ENCODE assay signal across 18 mouse cellular contexts in the genomic region with DNA sequence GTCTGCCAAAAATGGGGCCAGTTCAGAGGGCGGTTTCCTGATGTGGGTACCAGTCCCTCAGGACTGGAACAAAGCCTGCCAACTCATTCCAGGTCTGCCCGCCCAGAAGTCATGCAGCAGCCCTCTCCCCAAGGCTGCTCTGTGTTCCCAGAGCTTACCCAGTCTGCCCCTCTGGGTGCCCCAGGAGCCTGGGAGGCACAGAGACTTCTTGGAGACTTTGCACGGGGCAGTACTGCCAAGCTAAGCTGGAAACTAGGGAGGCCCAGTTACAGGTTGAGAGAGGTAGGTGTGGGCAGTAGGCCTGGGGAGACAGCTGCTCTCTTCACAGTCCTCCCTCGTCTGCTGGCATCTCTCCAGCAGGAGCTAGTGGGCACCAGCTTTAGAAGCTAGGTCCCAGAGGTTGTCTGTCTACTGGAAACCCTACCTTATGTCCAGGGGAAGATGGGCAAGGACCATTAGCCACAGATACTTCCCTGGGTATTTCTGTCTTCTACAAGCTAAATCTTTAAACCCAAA.
DNase-seq lines count a peak whose midpoint lies in the region; ATAC-seq and TF ChIP-seq lines count a peak whose summit lies in the region.
"Had no signal": no experiment of that assay in that cellular context is flagged by ENCODE, and none has a peak within 500 bp of the region (broad histone marks: within the 10 kb centered on the region; RNA-seq: fewer than 3 reads in every experiment).

No protein-coding gene starts in this region.

- no peaks in the 10 kb centered on the region for H3K4me1 ChIP-seq in limb, embryonic 15.5 days
- no peaks in the 10 kb centered on the region; the same call in 1 of the 2 replicates for H3K4me1 ChIP-seq in limb, embryonic 10.5 days
- H3K4me1 ChIP-seq: embryonic facial prominence, embryonic 12.5 days; forebrain, embryonic 15.5 days; heart, embryonic 10.5 days; hindbrain, embryonic 10.5 days had no signal

- no peaks in the 10 kb centered on the region for H3K36me3 ChIP-seq in limb, embryonic 15.5 days
- no peaks in the 10 kb centered on the region for H3K36me3 ChIP-seq in limb, embryonic 10.5 days
- H3K36me3 ChIP-seq: embryonic facial prominence, embryonic 12.5 days; forebrain, embryonic 15.5 days; heart, embryonic 10.5 days; hindbrain, embryonic 10.5 days had no signal

- no peaks in the 10 kb centered on the region for H3K9me3 ChIP-seq in limb, embryonic 15.5 days
- no peaks in the 10 kb centered on the region for H3K9me3 ChIP-seq in limb, embryonic 10.5 days (replicated peaks)
- H3K9me3 ChIP-seq: embryonic facial prominence, embryonic 12.5 days; forebrain, embryonic 15.5 days; heart, embryonic 10.5 days; hindbrain, embryonic 10.5 days had no signal

- no peak overlapping the region for H3K9ac ChIP-seq in limb, embryonic 15.5 days
- H3K9ac ChIP-seq: embryonic facial prominence, embryonic 12.5 days; forebrain, embryonic 15.5 days; hindbrain, embryonic 14.5 days had no signal

- H3K4me3 ChIP-seq in gastrocnemius, adult 2 months: no peak overlapping the region
- no peak overlapping the region for H3K4me3 ChIP-seq in limb, embryonic 15.5 days
- no peak overlapping the region for H3K4me3 ChIP-seq in limb, embryonic 10.5 days
- H3K4me3 ChIP-seq: embryonic facial prominence, embryonic 12.5 days; forebrain, embryonic 15.5 days; heart, embryonic 10.5 days; hindbrain, embryonic 10.5 days had no signal

- intact Hi-C loops in gastrocnemius, adult 2 months (cut with DNase I): no loop called here
- intact Hi-C loops in gastrocnemius, postnatal 36 days (cut with DNase I): no loop called here

- peak; percentile 59 for ATAC-seq in limb, embryonic 15.5 days (ENCODE audit: insufficient number of reproducible peaks, low FRiP score, low TSS enrichment, low read depth)
- ATAC-seq in megakaryocyte, adult 5-6 weeks (ENCODE audit: poor library complexity, severe bottlenecking): no peak
- ATAC-seq: forebrain, embryonic 15.5 days had no signal

- H3K4me2 ChIP-seq in limb, embryonic 15.5 days: no peak overlapping the region
- H3K4me2 ChIP-seq: embryonic facial prominence, embryonic 12.5 days; forebrain, embryonic 15.5 days; hindbrain, embryonic 14.5 days had no signal

- no peak for TF ChIP-seq CTCF in gastrocnemius, adult 2 months (IDR thresholded peaks at IDR 0.05)

- 56% methylated on average over 4 of the region's 4 CpGs for WGBS in limb, embryonic 15.5 days
- 83% methylated on average over 4 of the region's 4 CpGs for WGBS in limb, embryonic 10.5 days

- peak overlapping the region; percentile 67 for H3K27ac ChIP-seq in gastrocnemius, adult 2 months
- peak overlapping the region; percentile 38; the same call in 1 of the 2 replicates for H3K27ac ChIP-seq in limb, embryonic 15.5 days
- H3K27ac ChIP-seq in limb, embryonic 10.5 days: no peak overlapping the region
- H3K27ac ChIP-seq: embryonic facial prominence, embryonic 12.5 days; forebrain, embryonic 15.5 days; heart, embryonic 10.5 days; hindbrain, embryonic 10.5 days; hindbrain, embryonic 14.5 days had no signal

- DNase-seq in gastrocnemius, adult 2 months: peak; percentile 63
- DNase-seq in gastrocnemius, postnatal 36 days: no peak
- DNase-seq in limb, embryonic 10.5 days (ENCODE audit: low spot score): no peak
- DNase-seq in right cerebral cortex, postnatal 14 days: peak; percentile 8
- DNase-seq in right cerebral cortex, postnatal 4 days: no peak
- peak; percentile 68 for DNase-seq in skeletal muscle tissue, adult 2 months (ENCODE audit: low read depth, low spot score)
- DNase-seq: adrenal gland, adult 2 months; adrenal gland, postnatal 25 days; cerebellum, adult 2 months; heart, adult 18-20 months; heart, postnatal 10 days had no signal

- no peaks in the 10 kb centered on the region for H3K27me3 ChIP-seq in limb, embryonic 15.5 days
- H3K27me3 ChIP-seq in limb, embryonic 10.5 days (ENCODE audit: low read depth, poor library complexity, severe bottlenecking): no peaks in the 10 kb centered on the region
- H3K27me3 ChIP-seq: embryonic facial prominence, embryonic 12.5 days; forebrain, embryonic 15.5 days had no signal

Comparison
In these comparisons a context has a peak if more than half of its experiments do, and no peak if none do; other contexts are left out.
1. DNase-seq: peak in gastrocnemius, adult 2 months (single experiment), right cerebral cortex, postnatal 14 days (single experiment) and skeletal muscle tissue, adult 2 months (single experiment); none in gastrocnemius, postnatal 36 days (0 of 2), limb, embryonic 10.5 days (single experiment) and right cerebral cortex, postnatal 4 days (single experiment).